Mouse (Mus musculus): Measurements from ENCODE around the gene Hyal5. TPM values are rescaled to one million over a fixed set of nuclear protein-coding genes. Genes with fewer than 3 reads are reported as not detected.
A peak's percentile ranks its signal among the peaks of the same experiment; 100 is the strongest.

The Hyal5 gene
- polyA plus RNA-seq (2015; fragmentation: Nextera tagmentation; extraction: Ambion mirVana) = not detected in 2 replicates

- Histone ChIP-seq H3K36me3 (no peaks in the 10 kb centered on the region), H3K4me3 (no peak within 1 kb of the TSS), H3K27ac (replicated peaks) (no peak within 1 kb of the TSS), H3K9ac (no peak within 1 kb of the TSS), H3K9me3 (no peaks in the 10 kb centered on the region), H3K4me1 (replicated peaks) (no peaks in the 10 kb centered on the region), H3K4me2 (no peak within 1 kb of the TSS), H3K27me3 (no peaks in the 10 kb centered on the region)
- ATAC-seq (ENCODE audit: low read depth) = no peak
Measured at GRCm38 (mm10) chr6:24857697-24858096, at the start of gene Hyal5. Hyal5 (plus strand) TSS chr6:24857997.

DNA sequence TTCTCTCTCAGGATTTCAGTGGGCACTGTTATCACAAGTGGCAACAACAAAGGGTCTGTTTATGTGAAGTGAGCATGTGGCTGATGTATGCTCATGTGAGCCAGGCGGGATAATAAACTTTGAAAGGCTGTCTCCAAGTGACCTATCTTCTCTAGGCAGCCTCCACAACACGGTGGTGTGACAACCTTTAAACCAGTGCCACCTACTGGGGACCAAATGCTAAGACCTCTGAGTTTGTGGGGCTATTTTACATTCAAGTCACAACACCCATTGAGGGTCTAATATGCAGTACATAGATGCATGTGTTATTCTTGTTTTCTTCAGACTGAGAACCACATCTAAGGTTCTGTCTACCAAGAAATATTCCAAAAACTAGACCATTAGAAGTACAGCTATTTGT, 35.7 kb upstream of the Hyal5 start:
- Histone ChIP-seq H3K9me3 (no peaks in the 10 kb centered on the region), H3K4me1 (replicated peaks) (no peaks in the 10 kb centered on the region), H3K36me3 (no peaks in the 10 kb centered on the region), H3K27ac (replicated peaks) (no peak overlapping the region), H3K4me2 (no peak overlapping the region), H3K27me3 (no peaks in the 10 kb centered on the region), H3K4me3 (no peak overlapping the region), H3K9ac (no peak overlapping the region)
- ATAC-seq (ENCODE audit: low read depth) = no peak
- 45% methylated on average over 2 of the region's 2 CpGs for WGBS

DNA sequence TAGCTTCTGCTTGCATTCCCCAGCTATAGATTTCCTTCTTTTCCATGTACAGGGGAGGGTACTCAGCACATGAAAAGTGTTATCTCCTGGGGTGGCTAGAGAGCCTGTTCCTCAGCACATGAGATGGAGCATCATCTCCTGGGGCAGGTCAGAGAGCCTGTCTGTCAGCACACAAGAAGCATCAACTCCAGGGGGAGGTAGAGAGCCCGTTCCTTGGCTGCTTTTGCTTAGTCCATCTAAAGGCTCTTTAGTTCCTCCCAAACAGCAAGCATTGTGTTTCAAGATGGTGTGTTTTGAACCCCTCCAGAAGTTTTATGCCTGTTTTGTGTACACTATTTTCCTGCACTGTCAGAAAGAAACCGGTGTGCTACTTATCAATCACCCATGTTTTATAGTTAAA, 2.5 kb downstream of the Hyal5 start:
- no peaks in the 10 kb centered on the region for H3K9me3 ChIP-seq
- ATAC-seq (ENCODE audit: low read depth) = no peak
- H3K4me2 ChIP-seq = no peak overlapping the region
- 58% methylated on average over 2 of the region's 2 CpGs for WGBS
- H3K27ac ChIP-seq (replicated peaks) = no peak overlapping the region
- H3K4me3 ChIP-seq = no peak overlapping the region
- no peak overlapping the region for H3K9ac ChIP-seq
- H3K27me3 ChIP-seq = no peaks in the 10 kb centered on the region
- H3K36me3 ChIP-seq = no peaks in the 10 kb centered on the region
- H3K4me1 ChIP-seq (replicated peaks) = no peaks in the 10 kb centered on the region

- no peak overlapping the region for H3K4me3 ChIP-seq
- 84% methylated on average over 4 of the region's 4 CpGs for WGBS
Measured at GRCm38 (mm10) chr6:24863649-24864048, 5.9 kb downstream of the Hyal5 start.

DNA sequence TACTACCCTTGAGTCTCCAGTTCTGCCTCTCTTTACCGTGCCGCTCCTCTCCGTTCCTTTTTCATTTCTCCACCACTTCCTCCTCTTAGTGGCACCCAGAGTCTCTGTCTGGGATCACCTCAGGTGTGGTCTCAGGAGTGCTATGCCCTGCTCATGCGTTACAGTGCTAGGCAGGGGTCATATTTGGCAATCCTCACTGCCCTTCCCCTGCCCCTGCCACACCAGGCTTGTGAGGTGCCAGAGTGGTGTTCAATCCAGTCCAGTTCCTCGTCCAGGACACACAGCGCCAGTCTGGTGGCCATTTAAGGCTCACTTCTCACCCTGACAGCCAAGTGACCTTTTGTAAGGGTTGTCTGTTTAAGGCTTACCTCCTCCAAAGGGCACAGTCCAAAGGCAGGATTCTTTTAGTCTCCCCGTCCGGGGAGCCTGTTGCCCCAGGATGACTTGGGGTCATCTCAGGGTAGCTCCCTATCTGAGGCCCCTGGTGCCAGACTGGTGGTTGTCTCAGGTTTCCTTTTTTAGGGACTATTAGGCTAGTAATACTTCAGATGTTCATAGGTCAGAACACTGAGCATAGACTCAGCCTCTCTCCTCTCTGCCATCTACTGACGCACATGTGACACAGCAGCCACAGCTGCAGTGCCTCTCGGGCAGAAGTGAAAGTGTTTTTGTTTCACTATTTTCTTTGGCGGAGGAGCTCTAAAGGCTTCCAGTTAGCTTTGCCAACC, 36.5 kb downstream of the Hyal5 start:
- H3K4me3 ChIP-seq = peak overlapping the region; percentile 21; the same call in 1 of the 2 replicates
- ATAC-seq (ENCODE audit: low read depth) = peak; percentile 63; the same call in 1 of the 2 replicates
- H3K27ac ChIP-seq (replicated peaks) = no peak overlapping the region
- no peaks in the 10 kb centered on the region for H3K9me3 ChIP-seq
- peak overlapping the region; percentile 31 for H3K4me2 ChIP-seq
- 71% methylated on average over 11 of the region's 11 CpGs for WGBS
- H3K4me1 ChIP-seq (replicated peaks) = no peaks in the 10 kb centered on the region; the same call in 1 of the 2 replicates
- H3K36me3 ChIP-seq = no peaks in the 10 kb centered on the region
- H3K27me3 ChIP-seq = no peaks in the 10 kb centered on the region
- H3K9ac ChIP-seq = no peak overlapping the region

More at GRCm38 (mm10) chr6:24863649-24864048, 5.9 kb downstream of the Hyal5 start:
- Histone ChIP-seq H3K4me1 (replicated peaks) (no peaks in the 10 kb centered on the region), H3K9me3 (no peaks in the 10 kb centered on the region), H3K9ac (no peak overlapping the region), H3K27ac (replicated peaks) (no peak overlapping the region), H3K36me3 (no peaks in the 10 kb centered on the region), H3K27me3 (no peaks in the 10 kb centered on the region), H3K4me2 (no peak overlapping the region)
- ATAC-seq (ENCODE audit: low read depth) = no peak

DNA sequence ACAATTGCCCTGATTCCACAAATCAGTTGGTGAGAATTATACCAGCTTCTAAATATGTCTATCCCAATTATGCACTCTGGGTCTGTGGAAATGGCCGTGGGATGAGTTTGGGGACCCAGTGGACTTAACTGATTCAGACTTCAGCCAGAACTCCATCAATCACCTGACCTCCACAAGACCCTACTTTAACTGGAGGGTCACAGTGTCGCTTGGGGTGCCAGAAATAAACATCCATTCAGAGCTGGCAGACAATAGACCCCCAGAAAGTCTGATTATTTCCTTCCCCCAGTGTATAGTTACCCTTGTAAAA, 37.0 kb downstream of the Hyal5 start:
- no peaks in the 10 kb centered on the region; the same call in 1 of the 2 replicates for H3K4me1 ChIP-seq (replicated peaks)
- WGBS = 24% methylated on average over 2 of the region's 2 CpGs
- H3K27ac ChIP-seq (replicated peaks) = no peak overlapping the region
- H3K9ac ChIP-seq = no peak overlapping the region
- H3K4me2 ChIP-seq = peak overlapping the region; percentile 31
- no peaks in the 10 kb centered on the region for H3K27me3 ChIP-seq
- H3K36me3 ChIP-seq = no peaks in the 10 kb centered on the region
- no peaks in the 10 kb centered on the region for H3K9me3 ChIP-seq
- ATAC-seq (ENCODE audit: low read depth) = no peak
- H3K4me3 ChIP-seq = peak overlapping the region; percentile 21; the same call in 1 of the 2 replicates

GRCm38 (mm10) chr6:24905101-24905500, 47.3 kb downstream of the Hyal5 start:
- 78% methylated on average over 3 of the region's 3 CpGs for WGBS
- H3K27ac ChIP-seq (replicated peaks) = no peak overlapping the region
- no peak overlapping the region for H3K9ac ChIP-seq
- no peak for ATAC-seq (ENCODE audit: low read depth)
- H3K9me3 ChIP-seq = no peaks in the 10 kb centered on the region
- H3K4me1 ChIP-seq (replicated peaks) = no peaks in the 10 kb centered on the region
- H3K36me3 ChIP-seq = no peaks in the 10 kb centered on the region
- no peaks in the 10 kb centered on the region for H3K27me3 ChIP-seq
- H3K4me2 ChIP-seq = no peak overlapping the region
- H3K4me3 ChIP-seq = no peak overlapping the region

- Histone ChIP-seq H3K27me3 (no peaks in the 10 kb centered on the region), H3K27ac (replicated peaks) (no peak overlapping the region), H3K4me2 (no peak overlapping the region), H3K4me3 (no peak overlapping the region), H3K9ac (no peak overlapping the region), H3K4me1 (replicated peaks) (no peaks in the 10 kb centered on the region), H3K36me3 (no peaks in the 10 kb centered on the region), H3K9me3 (no peaks in the 10 kb centered on the region)
- WGBS = 90% methylated on average over 2 of the region's 2 CpGs
- no peak for ATAC-seq (ENCODE audit: low read depth)
Measured at GRCm38 (mm10) chr6:24907824-24908223, 50.0 kb downstream of the Hyal5 start.

GRCm38 (mm10) chr6:24910016-24910727, 52.4 kb downstream of the Hyal5 start:
- Histone ChIP-seq H3K9ac (no peak overlapping the region), H3K4me2 (no peak overlapping the region), H3K4me1 (replicated peaks) (no peaks in the 10 kb centered on the region), H3K36me3 (no peaks in the 10 kb centered on the region), H3K27me3 (no peaks in the 10 kb centered on the region), H3K27ac (replicated peaks) (no peak overlapping the region), H3K9me3 (no peaks in the 10 kb centered on the region), H3K4me3 (no peak overlapping the region)
- 77% methylated on average over 2 of the region's 2 CpGs for WGBS
- no peak for ATAC-seq (ENCODE audit: low read depth)

DNA sequence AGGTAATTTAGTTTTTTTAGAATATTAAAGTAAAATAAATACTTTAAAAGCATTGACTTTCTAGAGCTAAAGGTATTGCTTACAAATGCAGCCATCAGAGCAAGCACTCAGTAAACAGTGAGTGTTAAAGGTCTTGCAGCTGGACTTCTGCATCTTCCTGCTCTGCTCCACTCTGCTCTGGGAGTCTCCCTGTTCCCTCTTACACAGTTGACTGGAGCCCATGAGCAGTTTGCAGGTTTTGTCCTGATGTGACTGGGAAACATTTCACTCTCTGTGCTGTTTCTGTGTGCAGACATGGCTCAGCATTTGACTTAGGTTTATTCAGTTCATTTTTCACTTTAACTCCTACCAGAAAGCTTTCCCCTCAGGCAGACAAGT, 52.9 kb downstream of the Hyal5 start:
- no peaks in the 10 kb centered on the region for H3K36me3 ChIP-seq
- no peaks in the 10 kb centered on the region for H3K27me3 ChIP-seq
- no peak for ATAC-seq (ENCODE audit: low read depth)
- H3K9ac ChIP-seq = no peak overlapping the region
- H3K4me1 ChIP-seq (replicated peaks) = no peaks in the 10 kb centered on the region
- H3K4me2 ChIP-seq = no peak overlapping the region
- no peak overlapping the region for H3K27ac ChIP-seq (replicated peaks)
- no peak overlapping the region for H3K4me3 ChIP-seq
- H3K9me3 ChIP-seq = no peaks in the 10 kb centered on the region

DNA sequence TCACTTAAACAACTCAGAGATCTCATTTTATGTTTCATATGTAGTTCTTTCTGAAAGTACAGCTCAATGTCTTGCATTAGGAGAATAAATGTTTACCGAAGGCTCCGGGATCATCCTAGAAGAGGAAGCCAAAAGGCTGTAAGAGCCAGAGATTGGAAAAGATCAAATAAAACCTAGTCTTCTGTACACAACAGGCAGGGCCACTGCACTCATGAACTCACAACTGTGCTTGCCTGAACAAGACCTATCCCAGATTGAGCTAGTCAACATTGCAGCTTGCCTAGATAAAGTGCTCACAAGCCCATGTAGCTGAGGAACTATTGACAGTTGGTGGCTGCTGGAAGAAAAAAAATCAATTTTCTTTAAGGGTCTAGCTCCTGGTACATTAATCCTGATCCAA, 55.8 kb downstream of the Hyal5 start:
- H3K9me3 ChIP-seq = no peaks in the 10 kb centered on the region
- H3K27me3 ChIP-seq = no peaks in the 10 kb centered on the region
- ATAC-seq (ENCODE audit: low read depth) = no peak
- H3K4me1 ChIP-seq (replicated peaks) = no peaks in the 10 kb centered on the region
- no peak overlapping the region for H3K4me3 ChIP-seq
- no peak overlapping the region for H3K27ac ChIP-seq (replicated peaks)
- H3K9ac ChIP-seq = no peak overlapping the region
- H3K4me2 ChIP-seq = no peak overlapping the region
- WGBS = 95% methylated on average over 2 of the region's 2 CpGs
- H3K36me3 ChIP-seq = no peaks in the 10 kb centered on the region

GRCm38 (mm10) chr6:24925076-24925785, 67.4 kb downstream of the Hyal5 start:
- 86% methylated on average over 11 of the region's 11 CpGs for WGBS
- Histone ChIP-seq H3K27ac (replicated peaks) (no peak overlapping the region), H3K4me1 (replicated peaks) (no peaks in the 10 kb centered on the region), H3K36me3 (no peaks in the 10 kb centered on the region), H3K9ac (no peak overlapping the region), H3K9me3 (no peaks in the 10 kb centered on the region), H3K27me3 (no peaks in the 10 kb centered on the region), H3K4me3 (no peak overlapping the region), H3K4me2 (no peak overlapping the region)
- ATAC-seq (ENCODE audit: low read depth) = no peak
